Mouse (Mus musculus) midbrain, embryonic 16.5 days (tissue): ENCODE measurements around the gene Slc25a33. TPM values are rescaled to one million over a fixed set of nuclear protein-coding genes. Genes with fewer than 3 reads are reported as not detected.
A peak's percentile ranks its signal among the peaks of the same experiment; 100 is the strongest.

Experiments
- ATAC-seq: fragments of 200-750 bp; cut with Nextera tagmentation; 2 replicates; pipeline ENCODE4 v1.8.0; 2017; ENCODE audit warnings: moderate TSS enrichment
- H3K27ac ChIP-seq: fragments of 300-500 bp; sonication (generic); 2 replicates; pipeline ENCODE4 v1.5.1; 2014; ENCODE audit warnings: mild to moderate bottlenecking, low read length, mixed read lengths
- H3K27me3 ChIP-seq: fragments of 300-500 bp; sonication (generic); 2 replicates; pipeline ENCODE4 v1.6.1; 2014; ENCODE audit warnings: low read depth, low read length, mixed read lengths; ENCODE audit not compliant: control insufficient read depth, insufficient read depth
- H3K36me3 ChIP-seq: fragments of 300-500 bp; sonication (generic); 2 replicates; pipeline ENCODE4 v1.6.1; 2014; ENCODE audit warnings: mild to moderate bottlenecking, low read length, moderate library complexity, mixed read lengths; ENCODE audit not compliant: control insufficient read depth, insufficient read depth
- H3K4me1 ChIP-seq: fragments of 300-500 bp; sonication (generic); 2 replicates; pipeline ENCODE4 v1.6.1; 2014; ENCODE audit warnings: mild to moderate bottlenecking, low read length, mixed read lengths; ENCODE audit not compliant: control insufficient read depth, insufficient read depth
- H3K4me2 ChIP-seq: fragments of 300-500 bp; sonication (generic); 2 replicates; pipeline ENCODE4 v1.6.1; 2014; ENCODE audit warnings: mild to moderate bottlenecking, low read length, mixed read lengths
- H3K4me3 ChIP-seq: fragments of 300-500 bp; sonication (generic); 2 replicates; pipeline ENCODE4 v1.5.1; 2014; ENCODE audit warnings: low read depth, mild to moderate bottlenecking, low read length, moderate library complexity, mixed read lengths
- H3K9ac ChIP-seq: fragments of 300-500 bp; sonication (generic); 2 replicates; pipeline ENCODE4 v1.6.1; 2014; ENCODE audit warnings: low read depth, low read length, mixed read lengths
- H3K9me3 ChIP-seq: fragments of 300-500 bp; sonication (generic); replicated peaks from 2 replicates; pipeline ENCODE4 v1.6.1; 2014; ENCODE audit warnings: mild to moderate bottlenecking, low read length, mixed read lengths; ENCODE audit not compliant: control insufficient read depth, poor library complexity, severe bottlenecking
- WGBS: fragments of 180-500 bp; shearing (Covaris S2); extraction: QIAGEN DNeasy Blood & Tissue Kit; methylation state at CpG from one replicate; pipeline ENCODE4 v1.1.7; 2014; 5-methylcytosine and 5-hydroxymethylcytosine counted together
- polyA plus RNA-seq: library from polyadenylated mRNA; unstranded; fragments of >200 nt; fragmentation: Nextera tagmentation; extraction: Ambion mirVana; gene quantifications from 2 replicates; pipeline ENCODE4 v1.2.1, GENCODE M21; 2015

Slc25a33 gene
- polyA plus RNA-seq, 1 experiment from 2014 or later = 29.1 TPM

DNA sequence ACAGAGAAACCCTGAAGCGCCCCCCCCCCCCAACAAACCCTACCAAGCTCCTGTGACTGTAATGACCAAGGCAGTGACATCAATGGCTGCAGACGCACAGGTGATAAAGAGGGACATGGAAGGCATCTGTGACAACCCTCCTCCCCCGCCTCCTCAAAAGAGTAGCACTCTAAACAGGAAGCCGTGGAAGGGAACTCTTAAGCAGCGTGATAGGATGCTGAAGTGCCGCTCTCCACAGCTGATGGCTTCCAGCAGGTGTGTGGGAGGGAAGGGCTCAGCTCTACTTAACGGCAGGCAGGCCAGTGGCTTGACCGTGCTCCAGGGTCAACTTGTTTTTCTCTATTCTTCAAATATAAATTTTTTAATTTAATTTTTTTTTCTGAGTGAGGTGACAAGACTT, 52.9 kb downstream of the Slc25a33 start:
- H3K27me3 ChIP-seq = no peaks in the 10 kb centered on the region
- peaks cover 7% of the 10 kb centered on the region for H3K4me1 ChIP-seq
- peaks cover 38% of the 10 kb centered on the region for H3K36me3 ChIP-seq
- H3K27ac ChIP-seq = no peak overlapping the region
- no peak overlapping the region for H3K4me3 ChIP-seq
- H3K9ac ChIP-seq = no peak overlapping the region
- 91% methylated on average over 8 of the region's 8 CpGs for WGBS
- ATAC-seq = no peak
- H3K9me3 ChIP-seq = no peaks in the 10 kb centered on the region
- H3K4me2 ChIP-seq = no peak overlapping the region

DNA sequence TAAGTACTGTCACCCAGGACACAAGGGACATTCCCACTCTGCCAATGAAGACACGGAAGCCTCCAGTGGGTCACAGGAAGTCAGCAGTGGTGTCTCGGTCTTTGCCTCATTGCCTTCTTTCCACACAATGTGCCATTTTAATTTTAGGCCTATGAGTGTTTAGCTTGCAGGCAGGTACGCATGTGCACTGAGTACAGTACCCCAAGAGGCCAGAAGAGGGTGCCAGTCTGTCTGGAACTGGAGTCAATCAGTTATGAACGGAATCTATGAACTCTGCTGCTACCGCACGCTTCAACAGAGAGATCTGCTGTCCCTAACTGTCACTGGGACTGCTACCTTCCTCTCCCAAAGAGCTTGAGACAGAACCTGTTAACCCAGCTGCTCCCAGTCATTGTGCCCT, 54.4 kb downstream of the Slc25a33 start:
- 85% methylated on average over 6 of the region's 6 CpGs for WGBS
- H3K4me3 ChIP-seq = no peak overlapping the region
- peaks cover 7% of the 10 kb centered on the region for H3K4me1 ChIP-seq
- H3K9me3 ChIP-seq = no peaks in the 10 kb centered on the region
- no peak overlapping the region for H3K4me2 ChIP-seq
- no peak overlapping the region for H3K9ac ChIP-seq
- H3K27ac ChIP-seq = no peak overlapping the region
- no peak for ATAC-seq
- no peaks in the 10 kb centered on the region for H3K27me3 ChIP-seq
- H3K36me3 ChIP-seq = peaks cover 45% of the 10 kb centered on the region

GRCm38 (mm10) chr4:149714542-149714941, 59.5 kb downstream of the Slc25a33 start:
- ATAC-seq = no peak
- no peak overlapping the region for H3K4me2 ChIP-seq
- 93% methylated on average over 3 of the region's 3 CpGs for WGBS

DNA sequence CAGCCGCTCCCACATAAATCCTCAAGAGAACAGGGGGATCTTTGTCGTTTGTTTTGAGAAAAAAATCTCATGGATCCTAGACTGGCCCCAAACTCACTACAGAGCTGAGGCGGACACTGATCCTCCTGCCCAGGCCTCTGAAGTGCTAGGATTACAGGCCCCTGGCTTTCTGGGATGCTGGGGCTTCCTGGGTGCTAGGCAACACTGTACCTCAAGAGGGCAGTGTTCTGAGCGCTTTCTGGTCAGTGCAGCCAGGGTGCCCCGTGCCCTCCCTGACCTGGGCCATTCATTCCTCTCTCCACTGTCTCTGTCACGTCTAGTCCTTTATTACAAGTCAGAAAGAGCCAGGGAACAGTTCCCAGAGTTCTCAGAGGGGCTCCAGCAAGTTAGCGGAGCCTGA, 62.1 kb downstream of the Slc25a33 start:
- H3K4me2 ChIP-seq = no peak overlapping the region
- H3K4me1 ChIP-seq = no peaks in the 10 kb centered on the region
- H3K9me3 ChIP-seq = no peaks in the 10 kb centered on the region
- no peak overlapping the region for H3K9ac ChIP-seq
- 21% methylated on average over 7 of the region's 7 CpGs for WGBS
- H3K27ac ChIP-seq = no peak overlapping the region
- no peak overlapping the region for H3K4me3 ChIP-seq
- peaks cover 15% of the 10 kb centered on the region for H3K36me3 ChIP-seq
- no peaks in the 10 kb centered on the region for H3K27me3 ChIP-seq
- ATAC-seq = no peak

More at GRCm38 (mm10) chr4:149714542-149714941, 59.5 kb downstream of the Slc25a33 start:
- H3K9ac ChIP-seq = no peak overlapping the region
- H3K27me3 ChIP-seq = no peaks in the 10 kb centered on the region
- H3K4me3 ChIP-seq = no peak overlapping the region
- H3K4me1 ChIP-seq = no peaks in the 10 kb centered on the region
- no peaks in the 10 kb centered on the region for H3K9me3 ChIP-seq
- H3K36me3 ChIP-seq = peaks cover 36% of the 10 kb centered on the region
- no peak overlapping the region for H3K27ac ChIP-seq

DNA sequence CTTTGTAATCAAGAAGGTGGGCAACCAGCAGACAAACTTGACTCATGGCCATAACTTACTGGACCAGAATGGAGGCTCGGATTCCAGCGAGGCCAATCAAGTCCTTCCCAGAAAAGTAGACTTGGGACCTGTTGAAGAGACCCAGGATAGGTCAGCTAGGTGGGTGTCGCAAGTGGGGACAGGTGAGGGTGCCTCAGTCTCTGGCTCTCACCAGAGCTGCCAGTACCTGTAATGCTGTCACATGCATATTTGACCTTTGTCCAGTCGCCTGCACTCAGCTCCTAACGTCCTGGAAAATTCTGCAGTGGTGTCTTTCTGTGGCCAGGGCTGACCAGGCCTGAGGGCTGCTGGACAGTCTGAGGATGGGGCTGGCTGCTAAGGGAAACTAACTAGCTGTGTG, 62.6 kb downstream of the Slc25a33 start:
- H3K4me1 ChIP-seq = no peaks in the 10 kb centered on the region
- H3K4me3 ChIP-seq = no peak overlapping the region
- no peaks in the 10 kb centered on the region for H3K9me3 ChIP-seq
- peaks cover 14% of the 10 kb centered on the region for H3K36me3 ChIP-seq
- no peak overlapping the region for H3K9ac ChIP-seq
- no peaks in the 10 kb centered on the region for H3K27me3 ChIP-seq
- 95% methylated on average over 5 of the region's 5 CpGs for WGBS
- no peak overlapping the region for H3K4me2 ChIP-seq
- ATAC-seq = no peak
- H3K27ac ChIP-seq = no peak overlapping the region

DNA sequence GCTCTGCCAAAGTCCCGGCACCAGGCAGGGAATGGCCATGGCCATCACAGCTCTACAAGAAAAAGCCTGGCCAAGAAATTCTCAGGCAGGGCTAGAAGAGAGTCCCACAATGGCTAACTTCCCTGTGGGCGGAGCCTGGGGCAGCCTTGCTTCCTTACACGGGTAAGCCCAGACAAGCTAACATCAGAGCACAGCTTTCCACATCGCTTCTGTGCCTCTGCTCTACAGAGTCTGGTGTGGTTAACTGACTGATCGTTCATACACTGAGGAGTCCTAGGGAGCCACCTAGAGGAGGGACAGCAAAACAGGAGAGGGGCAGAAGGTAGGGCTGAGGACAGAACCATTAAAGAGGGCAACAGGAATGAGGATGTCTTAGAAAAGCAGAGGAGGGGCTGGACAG, 63.6 kb downstream of the Slc25a33 start:
- 20% methylated on average over 5 of the region's 5 CpGs for WGBS
- ATAC-seq = peak; percentile 39; the same call in 1 of the 2 replicates
- H3K27ac ChIP-seq = no peak overlapping the region

GRCm38 (mm10) chr4:149705941-149706340, 68.1 kb downstream of the Slc25a33 start:
- no peak overlapping the region for H3K4me2 ChIP-seq
- H3K9ac ChIP-seq = no peak overlapping the region
- H3K9me3 ChIP-seq = no peaks in the 10 kb centered on the region
- no peak overlapping the region for H3K4me3 ChIP-seq
- no peaks in the 10 kb centered on the region for H3K27me3 ChIP-seq
- ATAC-seq = no peak
- no peak overlapping the region for H3K27ac ChIP-seq
- no peaks in the 10 kb centered on the region for H3K36me3 ChIP-seq
- no peaks in the 10 kb centered on the region for H3K4me1 ChIP-seq
- WGBS = 92% methylated on average over 8 of the region's 8 CpGs

More for the DNA sequence above, 63.6 kb downstream of the Slc25a33 start:
- Histone ChIP-seq H3K36me3 (peaks cover 9% of the 10 kb centered on the region), H3K4me3 (no peak overlapping the region), H3K9me3 (no peaks in the 10 kb centered on the region), H3K27me3 (no peaks in the 10 kb centered on the region), H3K4me2 (no peak overlapping the region), H3K9ac (no peak overlapping the region), H3K4me1 (no peaks in the 10 kb centered on the region)

DNA sequence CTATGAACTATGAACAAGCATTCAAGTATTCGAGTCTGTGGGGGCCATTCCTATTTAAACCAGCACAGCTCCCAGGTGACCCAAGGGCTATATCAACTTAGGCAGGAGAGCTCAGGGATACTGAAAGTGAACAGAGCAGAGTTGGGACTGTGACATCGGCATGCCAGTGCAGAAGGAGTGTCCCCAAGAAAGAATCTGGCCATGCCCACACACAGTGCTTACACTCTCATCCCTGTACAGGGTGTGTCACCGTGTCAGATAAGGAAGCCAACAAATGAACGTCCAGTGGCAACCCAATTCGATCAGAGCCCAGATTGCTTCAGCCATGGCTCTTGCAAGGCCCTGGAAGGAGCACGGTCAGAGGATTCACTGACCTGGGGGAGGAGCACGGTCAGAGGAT, 68.8 kb downstream of the Slc25a33 start:
- H3K4me2 ChIP-seq = no peak overlapping the region
- H3K9me3 ChIP-seq = no peaks in the 10 kb centered on the region
- H3K9ac ChIP-seq = no peak overlapping the region
- H3K4me1 ChIP-seq = no peaks in the 10 kb centered on the region
- H3K27ac ChIP-seq = no peak overlapping the region
- H3K4me3 ChIP-seq = no peak overlapping the region
- 76% methylated on average over 7 of the region's 7 CpGs for WGBS
- no peaks in the 10 kb centered on the region; the same call in 1 of the 2 replicates for H3K27me3 ChIP-seq
- ATAC-seq = no peak
- no peaks in the 10 kb centered on the region for H3K36me3 ChIP-seq

DNA sequence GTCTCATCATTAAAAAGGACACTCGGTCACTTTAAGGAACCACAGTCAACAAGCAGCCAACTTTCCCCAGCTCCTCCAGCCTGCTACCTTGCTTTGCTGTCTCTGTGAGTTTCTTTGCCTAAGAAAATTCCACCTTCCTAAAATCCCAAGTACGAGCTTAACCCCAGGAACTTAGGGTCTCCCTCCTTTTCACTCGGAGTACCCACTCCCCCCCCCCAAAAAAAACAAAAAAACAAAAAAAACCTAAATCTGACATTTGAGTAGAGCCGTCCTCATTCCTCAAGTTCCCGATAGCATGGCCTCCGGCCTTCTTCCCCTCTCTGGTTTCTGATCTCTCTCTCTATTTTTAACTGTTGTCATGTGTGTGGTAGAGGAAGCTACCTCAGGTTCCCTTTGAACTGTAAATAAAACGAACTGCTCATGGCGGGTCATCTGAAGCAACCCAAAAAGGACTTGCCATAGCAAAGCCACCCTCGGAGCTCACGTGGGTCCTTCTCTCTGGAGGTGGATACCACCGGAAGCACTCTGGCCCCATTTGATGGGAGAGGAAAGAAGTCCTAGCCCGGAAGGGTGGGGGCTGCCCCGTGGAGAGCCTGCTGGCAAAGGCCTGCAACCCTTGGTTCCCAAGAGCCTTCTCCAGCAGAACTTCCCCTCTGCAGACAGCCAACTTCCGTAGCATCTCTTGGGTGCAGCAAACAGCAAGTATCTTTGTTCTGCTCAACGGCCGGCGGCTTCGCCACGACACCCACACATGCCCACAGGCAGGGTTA, 71.7 kb downstream of the Slc25a33 start, which contains the start of gene Pik3cd:
Pik3cd (minus strand) TSS at position 362 of the 770 bp plus-strand sequence.
- Histone ChIP-seq H3K9ac (no peak within 1 kb of the TSS), H3K27ac (no peak within 1 kb of the TSS), H3K9me3 (no peaks in the 10 kb centered on the region), H3K27me3 (peaks cover 6% of the 10 kb centered on the region), H3K4me2 (no peak within 1 kb of the TSS), H3K4me3 (no peak within 1 kb of the TSS), H3K4me1 (peaks cover 4% of the 10 kb centered on the region; the same call in 1 of the 2 replicates), H3K36me3 (no peaks in the 10 kb centered on the region)
- ATAC-seq = no peak
- WGBS = 80% methylated on average over 19 of the region's 19 CpGs
